Mouse (Mus musculus) heart, adult 2 months (tissue): ENCODE results near the gene Bcl11a. TPM values are rescaled to one million over a fixed set of nuclear protein-coding genes. Genes with fewer than 3 reads are reported as not detected.

Experiments
- DNase-seq, 2 experiments: peaks; one replicate each; pipeline ENCODE4 v3.0.0; 2021
- H3K27ac ChIP-seq: fragments of 200-600 bp; 2 replicates; pipeline ENCODE4 v1.8.1; 2022
- H3K27me3 ChIP-seq: fragments of 200-500 bp; 2 replicates; pipeline ENCODE4 v1.6.1; 2012; ENCODE audit warnings: mild to moderate bottlenecking, low read length, inconsistent platforms, mixed read lengths; ENCODE audit not compliant: control insufficient read depth, insufficient read depth
- H3K36me3 ChIP-seq: fragments of 200-500 bp; 2 replicates; pipeline ENCODE4 v1.6.1; 2012; ENCODE audit warnings: low read length, inconsistent platforms; ENCODE audit not compliant: control insufficient read depth, insufficient read depth
- H3K4me1 ChIP-seq: fragments of 200-500 bp; 2 replicates; pipeline ENCODE4 v1.6.1; 2011; ENCODE audit warnings: low read length; ENCODE audit not compliant: control insufficient read depth, insufficient read depth
- H3K4me3 ChIP-seq: fragments of 200-600 bp; 2 replicates; pipeline ENCODE4 v1.8.1; 2022
- H3K79me2 ChIP-seq: fragments of 200-500 bp; replicated peaks from 2 replicates; pipeline ENCODE4 v1.6.1; 2012; ENCODE audit warnings: mild to moderate bottlenecking, inconsistent platforms, low read length, moderate library complexity, mixed read lengths; ENCODE audit not compliant: control insufficient read depth, insufficient read depth
- H3K9ac ChIP-seq: fragments of 200-500 bp; 2 replicates; pipeline ENCODE4 v1.6.1; 2012; ENCODE audit warnings: low read depth, mild to moderate bottlenecking, control low read depth, inconsistent platforms, low read length, mixed read lengths
- CTCF ChIP-seq: fragments of 200-600 bp; IDR thresholded peaks from 2 replicates; pipeline ENCODE4 v1.8.1; 2022; ENCODE audit warnings: antibody characterized with exemption, mild to moderate bottlenecking, moderate library complexity
- EP300 ChIP-seq: fragments of 200-500 bp; IDR thresholded peaks from 2 replicates; pipeline ENCODE4 v1.6.1; 2011; ENCODE audit warnings: low read depth, low read length, control low read depth; ENCODE audit not compliant: insufficient read depth
- POLR2A ChIP-seq: fragments of 200-500 bp; IDR thresholded peaks from 2 replicates; pipeline ENCODE4 v1.6.1; 2011; ENCODE audit warnings: mild to moderate bottlenecking, low read depth, low read length, control low read depth; ENCODE audit not compliant: insufficient read depth
- WGBS: fragments of 180-500 bp; shearing (Covaris S2); methylation state at CpG from one replicate; pipeline ENCODE4 v1.1.7; 2018; 5-methylcytosine and 5-hydroxymethylcytosine counted together
- intact Hi-C: fragments of 180-260 bp; cut with DNase I; formaldehyde crosslinking; loops from one replicate; pipeline ENCODE4 v1.15.1; 2025
- polyA plus RNA-seq: library from polyadenylated mRNA; depleted of rRNA; stranded (reverse); fragments of >200 nt; gene quantifications from 2 replicates; pipeline ENCODE4 v1.2.3, GENCODE M21; 2012
- total RNA-seq, 2 experiments: library from RNA; stranded (reverse); gene quantifications; 2 replicates each; pipeline ENCODE4 v1.2.3; 2021

The Bcl11a gene
- total and polyA plus RNA-seq, 3 experiments = 1.1 to 4.2 (median 2.4) TPM

DNA sequence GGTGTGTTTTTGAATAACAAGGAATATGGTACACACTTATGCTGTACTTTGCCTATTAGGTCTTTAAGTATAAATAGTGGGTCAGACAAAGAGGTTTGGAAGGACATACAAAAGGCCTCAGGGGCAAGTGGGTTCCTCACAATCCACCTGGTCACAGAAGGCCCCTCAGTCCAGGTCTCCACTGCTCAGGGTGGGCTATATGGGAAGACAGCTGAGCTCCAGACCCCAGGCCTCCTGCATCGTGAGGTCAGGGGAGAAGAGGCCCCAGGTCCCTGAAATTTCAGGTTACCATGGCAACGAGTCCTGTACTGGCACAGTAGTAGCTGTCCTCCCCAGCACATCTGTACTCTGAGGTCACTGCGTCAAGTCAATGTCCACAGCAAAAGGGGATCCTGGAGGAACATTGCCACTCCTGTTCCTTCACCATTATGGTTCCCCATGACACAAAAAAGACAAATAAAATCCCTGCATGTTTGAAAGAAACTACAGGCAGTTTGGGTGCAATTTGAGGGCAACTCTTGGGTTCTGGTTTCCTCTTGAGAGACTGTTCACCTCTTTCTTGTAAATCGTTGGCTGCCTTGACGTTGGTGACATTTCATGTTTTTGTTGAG lies 93.9 kb downstream of the Bcl11a start:
- Histone ChIP-seq H3K36me3 (no peaks in the 10 kb centered on the region), H3K79me2 (no peaks in the 10 kb centered on the region), H3K27ac (no peak overlapping the region), H3K9ac (no peak overlapping the region), H3K4me3 (no peak overlapping the region), H3K4me1 (no peaks in the 10 kb centered on the region), H3K27me3 (no peaks in the 10 kb centered on the region)
- 79% methylated on average over 5 of the region's 5 CpGs for WGBS
- intact Hi-C loops = no loop called here
- TF ChIP-seq EP300 (no peak), CTCF (no peak), POLR2A (no peak)
- no peak for DNase-seq

GRCm38 (mm10) chr11:24172585-24172984 lies 94.7 kb downstream of the Bcl11a start:
- H3K27me3 ChIP-seq = no peaks in the 10 kb centered on the region
- H3K4me1 ChIP-seq = no peaks in the 10 kb centered on the region
- intact Hi-C loops = no loop called here
- TF ChIP-seq POLR2A (no peak), EP300 (no peak), CTCF (no peak)
- DNase-seq = no peak
- H3K36me3 ChIP-seq = no peaks in the 10 kb centered on the region
- H3K4me3 ChIP-seq = no peak overlapping the region
- H3K79me2 ChIP-seq = no peaks in the 10 kb centered on the region
- H3K9ac ChIP-seq = no peak overlapping the region
- WGBS = 95% methylated on average over 17 of the region's 17 CpGs
- H3K27ac ChIP-seq = no peak overlapping the region

GRCm38 (mm10) chr11:24174161-24174792 lies 96.4 kb downstream of the Bcl11a start:
- DNase-seq = no peak
- no peaks in the 10 kb centered on the region for H3K4me1 ChIP-seq
- no peaks in the 10 kb centered on the region for H3K36me3 ChIP-seq
- no peak overlapping the region for H3K9ac ChIP-seq
- H3K79me2 ChIP-seq = no peaks in the 10 kb centered on the region
- WGBS = 56% methylated on average over 2 of the region's 2 CpGs
- intact Hi-C loops = no loop called here
- no peak for TF ChIP-seq EP300
- TF ChIP-seq POLR2A = no peak
- no peak for TF ChIP-seq CTCF
- no peaks in the 10 kb centered on the region for H3K27me3 ChIP-seq
- H3K4me3 ChIP-seq = no peak overlapping the region
- H3K27ac ChIP-seq = no peak overlapping the region

GRCm38 (mm10) chr11:24177458-24177857 lies 99.6 kb downstream of the Bcl11a start:
- intact Hi-C loops = no loop called here
- TF ChIP-seq EP300 (no peak), POLR2A (no peak), CTCF (no peak)
- 82% methylated on average over 4 of the region's 4 CpGs for WGBS

DNA sequence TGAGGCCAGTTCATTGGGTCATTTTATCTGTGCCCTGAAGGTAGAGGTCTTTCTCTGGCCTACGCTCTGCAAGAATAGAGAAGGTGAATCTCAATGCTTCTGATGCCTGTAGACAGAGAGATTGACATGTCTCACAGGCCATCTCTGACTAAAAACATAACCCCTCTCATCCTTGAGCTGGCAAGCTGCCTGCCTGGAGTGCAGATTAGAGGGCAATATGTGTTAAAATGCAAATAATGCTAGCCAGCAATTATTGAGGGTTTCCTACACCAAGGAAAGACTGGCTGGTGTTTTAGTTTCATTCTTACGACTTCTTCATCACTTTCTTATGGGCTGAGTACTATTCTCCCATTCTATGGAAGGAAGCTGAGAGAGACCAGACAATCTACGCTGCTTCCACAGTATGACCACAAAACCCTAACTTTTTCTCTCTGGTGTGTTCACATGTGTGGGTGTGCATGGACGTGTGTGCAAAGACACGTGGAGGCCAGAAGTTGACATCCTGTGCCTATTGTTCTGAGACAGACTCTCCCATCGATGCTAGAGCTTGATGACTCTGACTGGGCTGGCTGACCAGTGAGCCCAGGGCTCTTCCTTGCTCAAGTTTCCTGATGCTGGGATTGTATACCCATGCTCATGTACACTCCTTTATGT lies 101.1 kb downstream of the Bcl11a start:
- TF ChIP-seq CTCF (no peak), EP300 (no peak), POLR2A (no peak)
- Histone ChIP-seq H3K27ac (no peak overlapping the region), H3K36me3 (no peaks in the 10 kb centered on the region), H3K4me3 (no peak overlapping the region), H3K9ac (no peak overlapping the region), H3K79me2 (no peaks in the 10 kb centered on the region), H3K27me3 (no peaks in the 10 kb centered on the region), H3K4me1 (no peaks in the 10 kb centered on the region)
- no peak for DNase-seq
- intact Hi-C loops = no loop called here
- WGBS = 75% methylated on average over 6 of the region's 6 CpGs

More at GRCm38 (mm10) chr11:24177458-24177857, 99.6 kb downstream of the Bcl11a start:
- no peaks in the 10 kb centered on the region for H3K4me1 ChIP-seq
- DNase-seq = no peak
- H3K79me2 ChIP-seq = no peaks in the 10 kb centered on the region
- H3K4me3 ChIP-seq = no peak overlapping the region
- H3K9ac ChIP-seq = no peak overlapping the region
- H3K27ac ChIP-seq = no peak overlapping the region
- H3K36me3 ChIP-seq = no peaks in the 10 kb centered on the region
- H3K27me3 ChIP-seq = no peaks in the 10 kb centered on the region

- Histone ChIP-seq H3K27me3 (no peaks in the 10 kb centered on the region), H3K27ac (no peak overlapping the region), H3K4me1 (peaks cover under 1% of the 10 kb centered on the region), H3K79me2 (no peaks in the 10 kb centered on the region), H3K4me3 (no peak overlapping the region), H3K9ac (no peak overlapping the region), H3K36me3 (no peaks in the 10 kb centered on the region)
- no peak for DNase-seq
- 82% methylated on average over 7 of the region's 7 CpGs for WGBS
- intact Hi-C loops = no loop called here
- no peak for TF ChIP-seq CTCF
- TF ChIP-seq POLR2A = no peak
- TF ChIP-seq EP300 = no peak
These were observed 102.2 kb downstream of the Bcl11a start for GRCm38 (mm10) chr11:24180040-24180439.
